ENCODE assay signal across 13 mouse cellular contexts in the genomic region with DNA sequence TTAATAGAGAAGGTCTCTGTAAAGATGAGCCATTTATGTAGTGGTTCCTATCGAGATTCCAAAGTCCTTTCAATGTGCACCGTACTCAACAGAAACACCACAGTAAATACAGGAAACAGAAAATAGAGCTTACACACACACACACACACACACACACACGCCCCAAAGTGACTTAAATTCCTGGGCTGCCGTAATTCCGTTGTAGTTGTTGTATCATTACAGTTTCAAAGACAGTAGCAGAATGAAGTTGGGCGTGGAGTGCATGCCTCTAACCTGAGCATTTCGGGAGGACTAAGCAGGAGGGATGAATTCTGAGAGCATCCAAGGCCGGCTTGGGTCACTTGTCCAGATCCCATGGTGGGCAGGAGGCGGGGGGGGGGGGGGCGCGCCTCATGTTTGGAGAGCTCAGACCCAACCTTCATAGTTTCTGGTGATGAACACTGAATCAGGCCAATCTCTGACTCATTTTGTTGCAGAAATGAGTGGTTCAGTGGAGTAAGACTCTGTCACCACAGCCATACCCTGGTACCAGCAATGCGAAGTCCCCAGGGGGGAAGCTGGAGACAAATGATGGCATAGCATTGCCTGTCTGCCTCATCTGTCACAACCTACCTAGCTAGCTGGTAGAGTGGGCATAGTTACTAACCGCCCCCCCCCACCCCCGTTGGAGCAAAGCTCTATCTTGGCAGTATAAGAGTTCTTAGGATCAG. TPM values are rescaled to one million over a fixed set of nuclear protein-coding genes. Genes with fewer than 3 reads are reported as not detected.
DNase-seq lines count a peak whose midpoint lies in the region; ATAC-seq and TF ChIP-seq lines count a peak whose summit lies in the region.
"Had no signal": no experiment of that assay in that cellular context is flagged by ENCODE, and none has a peak within 500 bp of the region (broad histone marks: within the 10 kb centered on the region; RNA-seq: fewer than 3 reads in every experiment).

No protein-coding gene starts in this region.

- 89% methylated on average over 14 of the region's 14 CpGs for WGBS in hindbrain, embryonic 12.5 days

- H3K4me3 ChIP-seq in gastrocnemius, adult 2 months: peak overlapping the region; percentile 91
- H3K4me3 ChIP-seq in megakaryocyte, embryonic 14.5 days (replicated peaks): peak overlapping the region; percentile 90
- H3K4me3 ChIP-seq in hindbrain, embryonic 12.5 days: no peak overlapping the region
- H3K4me3 ChIP-seq: forebrain, embryonic 15.5 days; hindbrain, embryonic 13.5 days had no signal

- no peak for TF ChIP-seq CTCF in gastrocnemius, adult 2 months (IDR thresholded peaks at IDR 0.05)

- H3K9me3 ChIP-seq in megakaryocyte, embryonic 14.5 days: no peaks in the 10 kb centered on the region
- H3K9me3 ChIP-seq in hindbrain, embryonic 12.5 days (replicated peaks): no peaks in the 10 kb centered on the region
- H3K9me3 ChIP-seq: forebrain, embryonic 15.5 days; hindbrain, embryonic 13.5 days had no signal

- peak overlapping the region; percentile 100 for H3K27ac ChIP-seq in gastrocnemius, adult 2 months
- H3K27ac ChIP-seq in hindbrain, embryonic 12.5 days: no peak overlapping the region
- H3K27ac ChIP-seq: forebrain, embryonic 15.5 days; hindbrain, embryonic 13.5 days; macrophage had no signal

- H3K4me2 ChIP-seq in hindbrain, embryonic 12.5 days (replicated peaks): no peak overlapping the region
- H3K4me2 ChIP-seq: forebrain, embryonic 15.5 days; hindbrain, embryonic 13.5 days had no signal

- H3K27me3 ChIP-seq in megakaryocyte, embryonic 14.5 days (replicated peaks): no peaks in the 10 kb centered on the region
- H3K27me3 ChIP-seq in splenic B cell, adult 2 months (ENCODE audit: control insufficient read depth, insufficient read depth, low read length, poor library complexity, severe bottlenecking): no peaks in the 10 kb centered on the region
- no peaks in the 10 kb centered on the region for H3K27me3 ChIP-seq in hindbrain, embryonic 12.5 days
- H3K27me3 ChIP-seq: forebrain, embryonic 15.5 days; hindbrain, embryonic 13.5 days had no signal

- H3K4me1 ChIP-seq in megakaryocyte, embryonic 14.5 days: peaks cover 85% of the 10 kb centered on the region
- H3K4me1 ChIP-seq in hindbrain, embryonic 12.5 days: peaks cover 9% of the 10 kb centered on the region; the same call in 1 of the 2 replicates

- H3K9ac ChIP-seq in hindbrain, embryonic 12.5 days: no peak overlapping the region
- H3K9ac ChIP-seq: forebrain, embryonic 15.5 days; hindbrain, embryonic 13.5 days had no signal

- no peak for DNase-seq in gastrocnemius, adult 2 months
- DNase-seq in gastrocnemius, postnatal 25 days: no peak
- DNase-seq in splenic B cell, adult 2 months (ENCODE audit: low read depth, low spot score): peak; percentile 42
- DNase-seq in spleen, postnatal 4 days (ENCODE audit: low spot score in 2 of 2): no peak
- DNase-seq: gastrocnemius, postnatal 10 days; layer of hippocampus, adult 9-11 months had no signal

- H3K36me3 ChIP-seq in megakaryocyte, embryonic 14.5 days (replicated peaks; ENCODE audit: low read length): peaks cover 53% of the 10 kb centered on the region
- no peaks in the 10 kb centered on the region for H3K36me3 ChIP-seq in splenic B cell, adult 2 months (ENCODE audit: control insufficient read depth, insufficient read depth, low read length, poor library complexity, severe bottlenecking)
- H3K36me3 ChIP-seq in hindbrain, embryonic 12.5 days: no peaks in the 10 kb centered on the region
- H3K36me3 ChIP-seq: forebrain, embryonic 15.5 days; hindbrain, embryonic 13.5 days had no signal

- ATAC-seq in megakaryocyte, adult 5-6 weeks (ENCODE audit: poor library complexity, severe bottlenecking): no peak
- peak; percentile 35 for ATAC-seq in granulocyte monocyte progenitor cell, adult 5-6 weeks (replicated peaks; ENCODE audit: poor library complexity, severe bottlenecking)
- no peak for ATAC-seq in hindbrain, embryonic 12.5 days (ENCODE audit: low FRiP score)
- ATAC-seq: forebrain, embryonic 15.5 days had no signal

- intact Hi-C loops in gastrocnemius, adult 2 months (cut with DNase I): loop anchor here (1.0 kb wide), 1 partner anchor 11 kb away; no protein-coding TSS in a partner anchor

RNA-seq across cellular contexts. Expression of a gene that starts 9.7 kb away (rescaled TPM):
- total RNA-seq in gastrocnemius, adult 2 months (2021): 100 to 1,000 TPM; 144 to 162 TPM
- 100 to 1,000 TPM in 1 of 2 experiments, 10 to 100 TPM in 1; 98.1 to 101 TPM for total RNA-seq in gastrocnemius, postnatal 25 days (2021)
- 4.7 and 12.2 TPM in 2 replicates for polyA plus RNA-seq in megakaryocyte, embryonic 14.5 days (2012; ENCODE audit: insufficient read depth, low replicate concordance)
- total RNA-seq in megakaryocyte, adult 5-6 weeks (2015): 7.0 and 9.4 TPM in 2 replicates
- total RNA-seq in megakaryocyte, adult 5-6 weeks (2017): 5.4 and 6.2 TPM in 2 replicates
- total RNA-seq in granulocyte monocyte progenitor cell, adult 5-6 weeks (2014; fragmentation: Nextera tagmentation): 11.2 and 14.9 TPM in 2 replicates
- 9.1 and 14.0 TPM in 2 replicates for total RNA-seq in granulocyte monocyte progenitor cell, adult 5-6 weeks (2017)
- 1.6 and 2.1 TPM in 2 replicates for polyA plus RNA-seq in hindbrain, embryonic 12.5 days (2016; fragmentation: Nextera tagmentation; extraction: Ambion mirVana)

Comparison
In these comparisons a context has a peak if more than half of its experiments do, and no peak if none do; other contexts are left out.
1. RNA of a gene that starts 9.7 kb away (total RNA-seq): 144 to 162 TPM in gastrocnemius, adult 2 months and 98.1 to 101 TPM in gastrocnemius, postnatal 25 days; 9.1 to 14.9 TPM in granulocyte monocyte progenitor cell, adult 5-6 weeks and 5.4 to 9.4 TPM in megakaryocyte, adult 5-6 weeks; every median in the first group is over 4 times any median in the second.